ENCODE assay signal across 23 mouse cellular contexts in genomic region chr13:47134836-47135235, GRCm38 (mm10). TPM values are rescaled to one million over a fixed set of nuclear protein-coding genes. Genes with fewer than 3 reads are reported as not detected.
DNase-seq lines count a peak whose midpoint lies in the region.
"Had no signal": no experiment of that assay in that cellular context is flagged by ENCODE, and none has a peak within 500 bp of the region (broad histone marks: within the 10 kb centered on the region; RNA-seq: fewer than 3 reads in every experiment).

No protein-coding gene starts in this region.

- DNase-seq in brain, adult 2 months (ENCODE audit: low read depth, low spot score): peak; percentile 83
- DNase-seq in frontal cortex, adult 2 months (ENCODE audit: extremely low spot score in 1 of 2, low spot score in 1 of 2): peak; percentile 75 to 77
- peak; percentile 36 to 43 for DNase-seq in left cerebral cortex, postnatal 36 days (ENCODE audit: low spot score in 2 of 2)
- peak; percentile 71 for DNase-seq in telencephalon, adult 2 months (ENCODE audit: low read depth, low spot score)
- no peak for DNase-seq in adrenal gland, adult 2 months
- DNase-seq in T-cell, adult 2 months (ENCODE audit: low spot score): no peak
- DNase-seq: adrenal gland, postnatal 10 days; B cell, adult 2 months; cerebellum, adult 11 months; cerebellum, adult 9-10 months; cerebellum, postnatal 36 days; gastrocnemius, postnatal 25 days; heart, adult 11 months; kidney, adult 18-20 months; kidney, postnatal 36 days; layer of hippocampus, postnatal 36 days; liver, embryonic 13.5 days; lung, adult 18-20 months; lung, postnatal 4 days; retina, postnatal 1 day; thymus, adult 18-20 months; thymus, postnatal 25 days had no signal

- intact Hi-C loops in left cerebral cortex, postnatal 36 days (cut with DNase I): no loop called here

RNA-seq across cellular contexts. Expression of gene Rnf144b, which starts 12.4 kb away (rescaled TPM):
- polyA plus RNA-seq in frontal cortex, adult 2 months (2012; rRNA removed): 9.1 and 9.7 TPM in 2 replicates
- total RNA-seq in left cerebral cortex, postnatal 36 days (2021): 10 to 100 TPM; 20.2 to 25.2 TPM
- total RNA-seq in adrenal gland, adult 2 months (2021): 1 to 10 TPM; 2.8 to 5.3 TPM
- polyA plus RNA-seq in adrenal gland, adult 2 months (2012; rRNA removed): 2.2 and 3.1 TPM in 2 replicates
- total RNA-seq: CH12.LX had no signal

RNA-seq across cellular contexts. Expression of gene Dek, which starts 28.8 kb away (rescaled TPM):
- polyA plus RNA-seq in frontal cortex, adult 2 months (2012; rRNA removed): 31.1 and 44.5 TPM in 2 replicates
- total RNA-seq in left cerebral cortex, postnatal 36 days (2021): 10 to 100 TPM; 45.4 to 55.7 TPM
- 10 to 100 TPM; 54.3 to 60.7 TPM for total RNA-seq in adrenal gland, adult 2 months (2021)
- 60.4 and 61.6 TPM in 2 replicates for polyA plus RNA-seq in adrenal gland, adult 2 months (2012; rRNA removed)

Comparison
In these comparisons a context has a peak if more than half of its experiments do, and no peak if none do; other contexts are left out.
1. DNase-seq: peak in brain, adult 2 months (single experiment), frontal cortex, adult 2 months (2 of 2), left cerebral cortex, postnatal 36 days (2 of 2) and telencephalon, adult 2 months (single experiment); none in adrenal gland, adult 2 months (single experiment) and T-cell, adult 2 months (single experiment).